Mouse (Mus musculus): ENCODE results near the gene Frmpd4. TPM values are rescaled to one million over a fixed set of nuclear protein-coding genes. Genes with fewer than 3 reads are reported as not detected.

The Frmpd4 gene
- polyA plus RNA-seq, 1 experiment from 2014 or later, result 0.25 TPM

DNA sequence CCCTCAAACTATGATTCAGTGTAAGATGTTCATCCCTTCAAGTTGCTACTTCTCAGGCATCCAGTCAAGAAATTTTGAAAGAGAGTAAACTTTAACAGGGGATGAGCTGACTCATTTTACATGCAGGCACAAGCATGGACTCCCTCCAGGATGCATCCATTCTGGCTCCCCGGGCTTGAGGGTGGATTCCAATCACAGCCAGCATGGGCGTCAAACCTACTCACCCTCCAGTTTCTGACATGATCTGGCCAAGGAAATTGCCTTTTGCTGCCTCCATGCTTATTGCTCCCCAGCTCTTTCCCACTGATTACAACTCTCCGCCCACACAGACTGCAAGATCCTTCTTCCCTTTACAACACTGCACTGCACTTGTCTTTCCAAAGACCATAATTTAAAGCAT is 370.0 kb downstream of the Frmpd4 start:
- H3K4me1 ChIP-seq (ENCODE audit: control insufficient read depth, insufficient read depth, low read length), result no peaks in the 10 kb centered on the region

DNA sequence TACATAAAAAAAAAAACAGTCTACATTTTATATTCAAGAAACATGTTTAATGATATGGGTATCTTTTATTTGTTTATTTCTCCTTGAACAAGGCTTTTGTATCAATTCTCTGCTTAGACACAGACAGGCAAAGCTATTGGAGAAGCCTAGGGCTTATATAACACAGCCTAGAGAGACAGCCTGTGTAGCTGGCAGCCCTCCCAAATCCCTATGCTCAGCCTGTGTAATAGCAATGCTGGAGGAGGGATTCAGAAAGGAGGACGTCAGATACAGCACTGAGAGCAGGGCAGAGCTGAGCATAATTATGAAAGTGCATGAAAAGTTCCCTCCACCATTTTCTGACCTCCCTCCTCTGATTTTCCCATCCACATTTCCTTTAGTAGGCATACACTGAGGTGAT is 385.1 kb downstream of the Frmpd4 start:
- no peak for DNase-seq (ENCODE audit: low spot score, missing footprints)
- no peaks in the 10 kb centered on the region; the same call in 1 of the 2 replicates for H3K27me3 ChIP-seq (ENCODE audit: control insufficient read depth, insufficient read depth, low read length)
- H3K9me3 ChIP-seq (ENCODE audit: control insufficient read depth, low read length), result no peaks in the 10 kb centered on the region
- ATAC-seq (ENCODE audit: low FRiP score), result no peak
- H3K27ac ChIP-seq (ENCODE audit: low read depth, low read length), result no peak overlapping the region
- no peak overlapping the region for H3K4me2 ChIP-seq
- H3K9ac ChIP-seq (ENCODE audit: low read length), result no peak overlapping the region
- H3K36me3 ChIP-seq (ENCODE audit: control insufficient read depth, insufficient read depth, low read length), result no peaks in the 10 kb centered on the region
- 40% methylated on average over 1 of the region's 1 CpGs for WGBS
- H3K4me3 ChIP-seq (ENCODE audit: low read depth, low read length), result no peak overlapping the region
- H3K4me1 ChIP-seq (ENCODE audit: control insufficient read depth, insufficient read depth, low read length), result no peaks in the 10 kb centered on the region

More for the DNA sequence above, 370.0 kb downstream of the Frmpd4 start:
- H3K9ac ChIP-seq (ENCODE audit: low read length), result no peak overlapping the region
- WGBS, result 79% methylated on average over 3 of the region's 3 CpGs
- no peak overlapping the region for H3K4me3 ChIP-seq (ENCODE audit: low read depth, low read length)
- no peaks in the 10 kb centered on the region for H3K9me3 ChIP-seq (ENCODE audit: control insufficient read depth, low read length)
- H3K27me3 ChIP-seq (ENCODE audit: control insufficient read depth, insufficient read depth, low read length), result peaks cover 14% of the 10 kb centered on the region
- DNase-seq (ENCODE audit: low spot score, missing footprints), result no peak
- no peak overlapping the region for H3K4me2 ChIP-seq
- no peak overlapping the region for H3K27ac ChIP-seq (ENCODE audit: low read depth, low read length)
- ATAC-seq (ENCODE audit: low FRiP score), result no peak
- H3K36me3 ChIP-seq (ENCODE audit: control insufficient read depth, insufficient read depth, low read length), result no peaks in the 10 kb centered on the region

DNA sequence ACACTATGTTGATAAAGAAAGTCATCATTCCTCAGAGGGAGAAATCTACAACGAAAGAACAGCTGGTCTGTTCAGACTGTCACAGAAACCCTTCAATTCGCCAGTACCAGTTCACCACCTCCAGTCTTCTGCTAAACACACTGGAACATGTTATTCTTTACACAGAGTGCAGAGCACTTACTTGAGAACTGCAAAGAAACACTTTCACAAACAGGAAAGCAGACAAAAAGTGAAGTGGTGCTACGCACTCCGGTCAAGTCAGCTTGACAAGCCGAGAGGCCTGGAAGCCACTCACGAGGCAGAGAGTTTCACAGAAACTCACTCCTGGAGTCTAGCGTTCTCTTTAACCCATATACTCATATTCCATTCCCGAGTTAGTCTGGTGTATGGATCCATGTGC is 387.5 kb downstream of the Frmpd4 start:
- no peak overlapping the region for H3K27ac ChIP-seq (ENCODE audit: low read depth, low read length)
- H3K27me3 ChIP-seq (ENCODE audit: control insufficient read depth, insufficient read depth, low read length), result no peaks in the 10 kb centered on the region; the same call in 1 of the 2 replicates
- WGBS, result 88% methylated on average over 8 of the region's 8 CpGs
- H3K9me3 ChIP-seq (ENCODE audit: control insufficient read depth, low read length), result no peaks in the 10 kb centered on the region
- no peak overlapping the region for H3K4me3 ChIP-seq (ENCODE audit: low read depth, low read length)
- DNase-seq (ENCODE audit: low spot score, missing footprints) (no peak), ATAC-seq (ENCODE audit: low FRiP score) (no peak)
- H3K9ac ChIP-seq (ENCODE audit: low read length), result no peak overlapping the region
- no peak overlapping the region for H3K4me2 ChIP-seq
- no peaks in the 10 kb centered on the region for H3K4me1 ChIP-seq (ENCODE audit: control insufficient read depth, insufficient read depth, low read length)
- H3K36me3 ChIP-seq (ENCODE audit: control insufficient read depth, insufficient read depth, low read length), result no peaks in the 10 kb centered on the region

DNA sequence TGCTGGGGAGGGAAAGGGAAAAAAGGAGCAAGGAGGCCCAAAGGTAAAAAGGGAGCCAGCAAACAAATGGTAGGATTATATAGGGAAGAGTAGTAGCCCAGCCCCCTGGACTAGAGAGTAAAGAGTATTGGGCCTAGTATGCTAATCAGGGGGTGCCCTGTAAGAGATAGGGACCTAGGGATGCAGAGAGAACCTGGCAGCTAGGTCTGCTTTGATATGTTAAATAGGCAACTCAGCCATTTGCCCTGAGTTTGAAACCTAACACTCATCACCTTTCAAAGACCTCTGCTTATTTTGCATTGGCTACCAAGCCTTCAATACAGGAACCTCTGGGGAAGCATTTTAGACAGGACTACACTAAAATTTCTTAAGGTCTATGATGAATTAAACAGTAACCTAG is 414.0 kb downstream of the Frmpd4 start:
- H3K27me3 ChIP-seq (ENCODE audit: control insufficient read depth, insufficient read depth, low read length), result peaks cover 11% of the 10 kb centered on the region
- ATAC-seq (ENCODE audit: low FRiP score), result no peak
- H3K4me3 ChIP-seq (ENCODE audit: low read depth, low read length), result no peak overlapping the region
- no peaks in the 10 kb centered on the region for H3K9me3 ChIP-seq (ENCODE audit: control insufficient read depth, low read length)
- DNase-seq (ENCODE audit: low spot score, missing footprints), result no peak
- no peak overlapping the region for H3K27ac ChIP-seq (ENCODE audit: low read depth, low read length)
- no peak overlapping the region for H3K4me2 ChIP-seq
- no peak overlapping the region for H3K9ac ChIP-seq (ENCODE audit: low read length)
- no peaks in the 10 kb centered on the region for H3K4me1 ChIP-seq (ENCODE audit: control insufficient read depth, insufficient read depth, low read length)
- H3K36me3 ChIP-seq (ENCODE audit: control insufficient read depth, insufficient read depth, low read length), result no peaks in the 10 kb centered on the region

DNA sequence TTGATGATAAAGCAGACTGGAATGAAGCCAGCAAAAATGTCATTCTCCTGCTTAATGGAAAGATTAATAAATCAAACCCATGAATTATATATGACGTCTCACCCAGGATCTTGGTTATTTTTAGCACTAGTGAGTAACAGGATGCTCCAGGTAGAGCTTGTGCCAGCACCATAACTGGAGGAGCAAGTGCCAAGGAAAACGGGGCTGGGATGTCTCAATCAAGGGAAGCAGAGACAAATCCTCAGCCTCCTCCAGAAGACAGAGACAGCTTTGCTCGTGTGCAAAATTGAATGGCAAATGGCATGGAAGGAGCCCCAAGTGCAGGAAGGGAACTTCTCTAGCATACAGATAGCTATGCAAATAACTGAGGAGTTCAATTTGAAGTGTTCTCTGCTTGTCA is 418.2 kb downstream of the Frmpd4 start:
- Histone ChIP-seq H3K4me3 (ENCODE audit: low read depth, low read length) (no peak overlapping the region), H3K4me1 (ENCODE audit: control insufficient read depth, insufficient read depth, low read length) (no peaks in the 10 kb centered on the region), H3K4me2 (no peak overlapping the region), H3K36me3 (ENCODE audit: control insufficient read depth, insufficient read depth, low read length) (no peaks in the 10 kb centered on the region), H3K9me3 (ENCODE audit: control insufficient read depth, low read length) (no peaks in the 10 kb centered on the region), H3K27me3 (ENCODE audit: control insufficient read depth, insufficient read depth, low read length) (peaks cover 8% of the 10 kb centered on the region; the same call in 1 of the 2 replicates), H3K9ac (ENCODE audit: low read length) (no peak overlapping the region), H3K27ac (ENCODE audit: low read depth, low read length) (no peak overlapping the region)
- 76% methylated on average over 3 of the region's 3 CpGs for WGBS
- ATAC-seq (ENCODE audit: low FRiP score) (no peak), DNase-seq (ENCODE audit: low spot score, missing footprints) (no peak)

DNA sequence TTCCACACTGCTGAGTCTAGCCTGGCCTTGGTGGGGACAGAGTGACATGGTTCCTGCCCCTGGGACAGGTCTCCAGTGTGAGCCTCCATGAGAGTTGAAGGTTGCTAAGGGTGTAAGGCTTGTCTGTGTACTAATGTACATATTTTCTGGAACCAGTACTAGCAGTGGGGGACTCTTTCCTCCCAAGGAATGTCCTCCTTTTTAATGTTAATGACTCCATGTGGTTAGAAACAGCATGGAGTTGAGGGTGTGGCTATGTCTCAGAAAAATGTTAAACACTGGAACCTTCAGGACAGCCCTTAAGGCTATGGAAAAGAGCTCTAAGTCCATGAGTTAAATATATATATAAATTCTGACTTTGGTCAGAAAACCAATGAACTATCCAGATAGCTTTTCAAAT is 436.0 kb downstream of the Frmpd4 start:
- H3K27me3 ChIP-seq (ENCODE audit: control insufficient read depth, insufficient read depth, low read length), result peaks cover 18% of the 10 kb centered on the region
- H3K9ac ChIP-seq (ENCODE audit: low read length), result no peak overlapping the region
- H3K4me2 ChIP-seq, result no peak overlapping the region
- no peaks in the 10 kb centered on the region for H3K36me3 ChIP-seq (ENCODE audit: control insufficient read depth, insufficient read depth, low read length)
- H3K9me3 ChIP-seq (ENCODE audit: control insufficient read depth, low read length), result no peaks in the 10 kb centered on the region
- no peak overlapping the region for H3K27ac ChIP-seq (ENCODE audit: low read depth, low read length)
- ATAC-seq (ENCODE audit: low FRiP score) (no peak), DNase-seq (ENCODE audit: low spot score, missing footprints) (no peak)
- H3K4me1 ChIP-seq (ENCODE audit: control insufficient read depth, insufficient read depth, low read length), result no peaks in the 10 kb centered on the region
- H3K4me3 ChIP-seq (ENCODE audit: low read depth, low read length), result no peak overlapping the region

DNA sequence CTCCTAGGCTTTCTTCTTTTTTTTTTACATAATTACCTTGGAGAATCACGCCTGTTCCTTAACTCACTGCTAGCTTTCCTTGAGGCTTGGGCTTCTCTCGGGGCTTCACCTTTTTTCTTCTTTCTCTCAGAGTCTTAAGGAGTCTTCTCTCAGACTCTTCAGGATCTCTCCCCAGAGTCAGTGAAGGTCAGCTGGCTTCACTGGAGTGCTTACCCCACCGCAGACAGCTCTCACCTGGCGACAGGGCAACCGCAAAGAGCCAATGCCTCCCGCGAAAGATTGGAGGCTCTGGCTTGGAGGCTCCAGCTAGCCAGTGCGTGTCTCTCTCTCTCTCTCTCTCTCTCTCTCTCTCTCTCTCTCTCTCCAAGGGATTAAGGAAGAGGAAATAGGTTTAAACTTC is 453.0 kb downstream of the Frmpd4 start:
- no peaks in the 10 kb centered on the region for H3K9me3 ChIP-seq (ENCODE audit: control insufficient read depth, low read length)
- H3K4me2 ChIP-seq, result peak overlapping the region; percentile 73
- WGBS, result 18% methylated on average over 8 of the region's 8 CpGs
- no peak overlapping the region for H3K9ac ChIP-seq (ENCODE audit: low read length)
- no peak overlapping the region for H3K27ac ChIP-seq (ENCODE audit: low read depth, low read length)
- H3K4me1 ChIP-seq (ENCODE audit: control insufficient read depth, insufficient read depth, low read length), result no peaks in the 10 kb centered on the region
- no peak; the same call in 1 of the 2 replicates for ATAC-seq (ENCODE audit: low FRiP score)
- peak overlapping the region; percentile 38 for H3K4me3 ChIP-seq (ENCODE audit: low read depth, low read length)
- no peaks in the 10 kb centered on the region for H3K36me3 ChIP-seq (ENCODE audit: control insufficient read depth, insufficient read depth, low read length)
- peak; percentile 78 for DNase-seq (ENCODE audit: low spot score, missing footprints)
- peaks cover 32% of the 10 kb centered on the region for H3K27me3 ChIP-seq (ENCODE audit: control insufficient read depth, insufficient read depth, low read length)

DNA sequence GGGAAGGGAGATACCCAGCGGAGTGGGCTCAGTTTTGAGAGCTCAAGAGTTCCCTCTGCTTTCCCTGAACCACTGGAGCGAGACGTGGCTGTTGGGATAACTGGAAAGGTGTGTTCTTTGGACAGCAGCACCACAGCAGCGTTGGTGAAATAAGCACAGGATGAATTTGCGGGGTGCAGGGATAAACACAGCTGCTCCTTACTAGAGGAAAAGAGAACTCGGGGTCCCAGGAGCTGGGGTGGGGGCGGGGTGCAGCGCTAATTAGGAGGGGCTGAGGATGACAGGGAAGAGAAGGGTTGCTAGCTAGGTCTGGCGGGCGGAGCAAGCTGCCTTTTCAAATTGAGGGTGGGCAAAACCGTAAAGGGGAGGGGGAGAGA is 453.5 kb downstream of the Frmpd4 start:
- DNase-seq (ENCODE audit: low spot score, missing footprints) (no peak), ATAC-seq (ENCODE audit: low FRiP score) (peak; percentile 56)
- Histone ChIP-seq H3K4me2 (peak overlapping the region; percentile 73), H3K27ac (ENCODE audit: low read depth, low read length) (no peak overlapping the region), H3K9ac (ENCODE audit: low read length) (peak overlapping the region; percentile 48; the same call in 1 of the 2 replicates), H3K4me1 (ENCODE audit: control insufficient read depth, insufficient read depth, low read length) (no peaks in the 10 kb centered on the region), H3K9me3 (ENCODE audit: control insufficient read depth, low read length) (no peaks in the 10 kb centered on the region), H3K36me3 (ENCODE audit: control insufficient read depth, insufficient read depth, low read length) (no peaks in the 10 kb centered on the region), H3K27me3 (ENCODE audit: control insufficient read depth, insufficient read depth, low read length) (peaks cover 32% of the 10 kb centered on the region), H3K4me3 (ENCODE audit: low read depth, low read length) (peak overlapping the region; percentile 38)
- WGBS, result 11% methylated on average over 10 of the region's 11 CpGs

DNA sequence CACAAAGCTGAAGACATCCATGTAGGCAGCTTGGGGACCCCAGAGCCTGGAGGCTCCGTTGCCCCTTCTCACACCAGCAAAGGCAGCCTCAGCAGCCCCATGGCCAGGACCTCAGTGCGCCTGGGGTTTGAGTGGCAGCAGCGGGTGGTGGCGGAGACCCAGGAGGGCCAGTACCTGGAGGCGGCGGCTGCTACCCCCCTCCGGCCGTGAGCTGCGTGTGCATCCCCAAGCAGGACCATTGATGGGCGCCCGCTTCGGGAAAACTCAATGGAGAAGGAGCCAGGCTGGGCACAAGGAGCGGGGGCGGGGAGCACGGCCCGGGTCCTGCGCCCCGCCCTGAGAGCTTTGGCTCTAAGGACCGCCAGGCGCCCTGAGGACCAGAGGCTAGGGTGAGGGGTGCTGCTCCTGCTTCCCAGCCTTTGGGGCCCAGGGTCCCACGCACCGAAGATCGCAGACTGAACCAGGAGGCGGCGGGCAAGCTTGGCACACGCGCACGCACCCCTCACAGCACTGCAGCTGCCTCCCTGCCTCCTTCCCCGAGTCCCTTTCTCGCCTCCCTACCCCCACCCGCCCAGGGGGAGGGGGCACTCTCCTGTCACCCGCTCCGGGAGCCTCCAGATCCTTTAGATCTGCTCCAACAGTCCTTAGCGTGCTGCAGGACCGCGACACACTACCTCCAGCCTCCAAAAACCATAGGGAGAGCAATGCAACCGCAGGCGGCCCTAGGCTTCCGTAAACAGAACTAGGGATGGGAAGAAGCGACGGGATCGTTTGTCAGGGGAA is 454.0 kb downstream of the Frmpd4 start:
- Histone ChIP-seq H3K27ac (ENCODE audit: low read depth, low read length) (no peak overlapping the region), H3K27me3 (ENCODE audit: control insufficient read depth, insufficient read depth, low read length) (peaks cover 34% of the 10 kb centered on the region), H3K36me3 (ENCODE audit: control insufficient read depth, insufficient read depth, low read length) (no peaks in the 10 kb centered on the region), H3K4me2 (peak overlapping the region; percentile 73), H3K9me3 (ENCODE audit: control insufficient read depth, low read length) (no peaks in the 10 kb centered on the region), H3K4me1 (ENCODE audit: control insufficient read depth, insufficient read depth, low read length) (no peaks in the 10 kb centered on the region), H3K9ac (ENCODE audit: low read length) (peak overlapping the region; percentile 48), H3K4me3 (ENCODE audit: low read depth, low read length) (peak overlapping the region; percentile 38)
- peak; percentile 87 for ATAC-seq (ENCODE audit: low FRiP score)
- WGBS, result 18% methylated on average over 36 of the region's 42 CpGs
- DNase-seq (ENCODE audit: low spot score, missing footprints), result peak; percentile 88

All from midbrain, embryonic 11.5 days (tissue).